Mouse (Mus musculus): ENCODE data around the gene Gm10642. TPM values are rescaled to one million over a fixed set of nuclear protein-coding genes. Genes with fewer than 3 reads are reported as not detected.

Gm10642 gene
- polyA plus RNA-seq (2017; shearing (Covaris generic)) = not detected

DNA sequence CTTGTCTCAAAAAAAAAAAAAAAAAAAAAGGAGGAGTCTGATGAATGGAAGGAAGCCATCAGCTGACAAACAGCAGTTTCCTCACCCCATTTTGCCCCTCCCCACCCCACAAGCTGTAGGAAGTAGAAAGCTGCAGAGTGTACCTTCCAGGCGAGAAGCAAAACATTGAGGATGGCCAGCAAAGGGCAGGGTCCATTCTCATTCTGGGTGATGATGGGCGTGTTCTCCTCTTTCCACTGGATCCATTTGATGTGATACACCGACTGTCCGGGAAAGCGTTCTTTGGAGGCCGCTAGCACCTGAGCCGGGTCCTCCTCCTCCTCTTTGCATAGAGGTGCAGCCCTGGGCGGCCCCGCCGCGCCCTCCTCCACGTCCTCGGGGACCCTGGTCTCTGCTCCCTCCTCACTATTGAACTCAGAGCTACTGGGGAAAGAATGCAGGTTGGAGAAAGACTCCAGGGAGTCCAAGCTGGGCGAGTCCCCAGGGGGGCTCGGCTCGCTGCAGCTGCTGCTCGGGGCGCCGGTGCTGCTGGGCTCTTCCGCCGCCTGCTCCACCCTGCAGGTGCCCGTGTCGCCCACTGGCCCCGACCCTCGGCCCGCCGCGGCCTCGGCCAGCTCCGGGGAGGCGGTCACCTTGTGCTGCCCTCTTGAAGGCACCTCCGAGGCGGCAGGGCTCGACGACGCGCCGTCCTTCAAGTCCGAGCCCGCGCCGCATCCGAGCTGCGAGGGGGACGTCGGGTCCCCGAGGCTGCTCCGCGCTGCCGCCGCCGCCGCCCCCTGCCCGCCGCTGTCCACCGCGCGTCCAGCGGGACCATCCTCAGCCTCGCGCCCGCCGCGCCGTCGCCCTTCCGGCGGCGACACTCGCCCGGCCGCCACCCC lies at the start of gene Gm10642:
Gm10642 (plus strand) TSS at position 122 of the 878 bp plus-strand sequence.

DNA sequence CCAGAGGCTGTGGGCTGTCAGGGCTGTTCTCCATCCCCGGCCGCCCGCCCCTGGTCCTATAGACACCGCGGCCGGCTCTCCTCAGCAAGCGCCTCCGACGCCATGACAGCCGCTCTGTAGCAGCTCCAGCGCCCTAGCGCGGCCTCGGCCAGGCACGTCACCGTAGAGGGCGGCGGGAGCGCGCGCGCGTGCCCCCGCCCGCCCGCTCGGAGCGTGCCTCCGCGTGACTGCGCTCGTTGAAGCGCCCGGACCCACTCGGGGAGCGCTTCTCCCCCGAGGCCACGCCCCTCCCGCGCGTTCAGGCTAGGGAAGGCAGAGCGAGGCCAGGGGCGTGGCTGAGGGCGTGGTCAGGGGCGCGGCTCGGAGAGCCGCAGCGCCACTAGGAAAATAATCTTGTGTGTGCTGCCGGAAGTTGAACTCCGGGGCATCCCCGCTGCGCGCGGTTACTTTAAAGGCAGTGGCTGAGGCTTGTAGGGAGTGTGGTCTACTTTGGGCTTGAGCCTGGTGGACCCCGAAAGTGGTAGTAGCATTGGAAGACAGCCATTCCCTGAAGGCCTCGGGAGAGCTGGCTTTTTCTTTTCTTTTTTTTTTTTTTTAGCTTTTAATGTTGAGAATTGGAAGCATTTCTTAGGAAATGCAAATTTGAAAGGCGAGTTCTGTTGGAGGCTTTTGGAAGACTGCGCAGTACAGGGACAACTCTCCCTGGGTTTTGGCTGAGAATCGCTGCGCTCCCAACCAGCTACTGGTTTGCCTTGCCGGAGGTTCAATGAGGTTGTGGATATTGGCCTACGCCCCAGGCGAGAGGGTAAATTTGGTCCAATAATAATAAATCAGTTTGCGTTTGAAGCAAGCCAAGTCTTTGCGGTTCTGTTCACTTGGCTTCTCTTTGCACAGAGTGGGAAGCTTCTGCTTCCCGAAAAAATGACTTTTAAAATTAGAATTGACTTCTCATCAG lies 1.2 kb downstream of the Gm10642 start, which contains the start of gene Mindy2:
Mindy2 (minus strand) TSS at position 162 of the 955 bp plus-strand sequence.

GRCm38 (mm10) chr9:70678682-70679131 lies 22.7 kb downstream of the Gm10642 start, which contains the start of gene Adam10:
TSS of gene Adam10 (plus strand) at chr9:70678997.

Other genes with a start within 250 kb of the Gm10642 start
- gene Ccnb2, start 234.7 kb upstream of the Gm10642 start, polyA plus RNA-seq (2017; shearing (Covaris generic)) = 18.3 TPM
- gene Rnf111, start 152.5 kb upstream of the Gm10642 start, polyA plus RNA-seq (2017; shearing (Covaris generic)) = 21.4 TPM
- gene Sltm, start 113.5 kb upstream of the Gm10642 start, polyA plus RNA-seq (2017; shearing (Covaris generic)) = 87.7 TPM
- gene Mindy2, start 923 bp downstream of the Gm10642 start, polyA plus RNA-seq (2017; shearing (Covaris generic)) = 9.5 TPM
- 145 TPM for gene Adam10, start 22.7 kb downstream of the Gm10642 start, polyA plus RNA-seq (2017; shearing (Covaris generic))

All from inflammation-experienced regulatory T-cells, adult 16 weeks (primary cell).